Mouse (Mus musculus) testis, adult 2 months (tissue): ENCODE measurements at regions not wholly inside any gene's neighbourhood (a gene's known extent, or its start where the extent isn't known, plus 50 kb on each side); places are given as distances from the start of the nearest gene placed in this dataset.

Experiments
- CTCF ChIP-seq: fragments of 200-500 bp; IDR thresholded peaks from 2 replicates; pipeline ENCODE4 v1.5.1; 2012; ENCODE audit warnings: low read depth, mild to moderate bottlenecking, inconsistent platforms, low read length, moderate library complexity; ENCODE audit not compliant: control insufficient read depth, insufficient read depth, insufficient replicate concordance
- POLR2A ChIP-seq: fragments of 200-500 bp; IDR thresholded peaks from 2 replicates; pipeline ENCODE4 v1.6.1; 2012; ENCODE audit warnings: low read depth, mild to moderate bottlenecking, inconsistent platforms, low read length, moderate library complexity; ENCODE audit not compliant: control insufficient read depth

DNA sequence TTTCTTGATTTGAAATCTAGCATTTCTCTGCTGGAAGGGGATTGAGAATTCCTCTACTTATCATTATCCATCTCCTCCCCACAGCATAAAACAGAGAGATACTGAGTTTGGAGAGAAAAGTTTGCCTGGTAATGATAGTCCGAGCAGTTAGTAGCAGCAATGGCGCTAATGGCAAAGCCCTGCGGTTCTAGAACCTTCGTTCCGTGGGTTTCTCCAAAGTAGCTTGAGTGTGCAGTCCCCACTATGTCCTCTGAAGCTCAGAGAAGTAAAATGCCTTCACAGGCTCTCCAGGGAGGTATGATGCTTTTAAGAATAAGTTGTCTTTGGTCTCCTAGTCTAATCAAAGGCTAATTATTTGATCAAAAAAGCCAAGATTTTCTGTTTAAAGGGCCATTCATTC lies 280.5 kb downstream of the Trib2 start:
- no peak for TF ChIP-seq CTCF
- no peak for TF ChIP-seq POLR2A
